10 mouse cellular contexts compared by ENCODE assay signal in the genomic region with DNA sequence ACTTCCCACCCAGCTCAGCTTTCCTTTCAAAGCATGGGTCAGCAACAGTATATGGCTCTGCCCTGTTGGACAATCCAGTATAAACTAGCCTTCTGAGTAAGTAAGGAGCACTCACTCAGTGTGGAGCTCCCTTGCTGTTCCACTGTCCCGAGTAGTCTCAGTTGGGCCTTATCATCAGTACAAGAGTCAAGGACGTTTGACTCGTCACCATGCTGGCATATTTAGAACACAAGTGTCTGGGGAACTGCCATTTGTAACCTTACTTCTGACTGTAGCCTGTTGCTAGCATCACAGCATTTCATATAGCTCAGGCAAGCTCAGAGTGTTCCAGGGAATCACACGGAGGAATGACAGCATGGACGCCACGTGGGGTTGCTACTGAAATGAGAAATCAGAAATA. TPM values are rescaled to one million over a fixed set of nuclear protein-coding genes. Genes with fewer than 3 reads are reported as not detected.
A peak's percentile ranks its signal among the peaks of the same experiment; 100 is the strongest.
DNase-seq lines count a peak whose midpoint lies in the region; ATAC-seq and TF ChIP-seq lines count a peak whose summit lies in the region.
"Had no signal": no experiment of that assay in that cellular context is flagged by ENCODE, and none has a peak within 500 bp of the region (broad histone marks: within the 10 kb centered on the region; RNA-seq: fewer than 3 reads in every experiment).

No protein-coding gene starts in this region.

- TF ChIP-seq POLR2A in heart, adult 2 months (IDR thresholded peaks at IDR 0.05; ENCODE audit: insufficient read depth, low read depth, low read length) = no peak
- TF ChIP-seq POLR2A in embryonic fibroblast, embryonic 13.5 days (IDR thresholded peaks at IDR 0.05; ENCODE audit: low read depth, low read length) = peak; percentile 46; the same call in 1 of the 2 replicates

- TF ChIP-seq EP300 in heart, adult 2 months (IDR thresholded peaks at IDR 0.05; ENCODE audit: insufficient read depth, low read depth, low read length) = no peak

- no peaks in the 10 kb centered on the region for H3K9me3 ChIP-seq in heart, embryonic 15.5 days (replicated peaks)
- no peaks in the 10 kb centered on the region for H3K9me3 ChIP-seq in hindbrain, postnatal 0 days (ENCODE audit: low read length)
- H3K9me3 ChIP-seq: limb, embryonic 15.5 days had no signal

- intact Hi-C loops in heart, adult 2 months (cut with DNase I) = no loop called here

- H3K9ac ChIP-seq in heart, embryonic 15.5 days = no peak overlapping the region
- no peak overlapping the region for H3K9ac ChIP-seq in heart, adult 2 months (ENCODE audit: low read depth, low read length)
- H3K9ac ChIP-seq in hindbrain, postnatal 0 days (replicated peaks; ENCODE audit: low read length) = no peak overlapping the region
- H3K9ac ChIP-seq: limb, embryonic 15.5 days had no signal

- TF ChIP-seq CTCF in heart, adult 2 months (IDR thresholded peaks at IDR 0.05) = no peak
- TF ChIP-seq CTCF in embryonic fibroblast, embryonic 13.5 days (IDR thresholded peaks at IDR 0.05; ENCODE audit: borderline replicate concordance, insufficient read depth, low read length) = no peak
- TF ChIP-seq CTCF in hindbrain, postnatal 0 days (IDR thresholded peaks at IDR 0.05; ENCODE audit: low read depth) = no peak

- DNase-seq in heart, adult 2 months = no peak
- no peak for DNase-seq in hindbrain, postnatal 0 days (ENCODE audit: low spot score)
- peak; percentile 8 for DNase-seq in neural tube, embryonic 10.5 days (ENCODE audit: extremely low spot score, low spot score)
- DNase-seq in right cerebral cortex, adult 2 months (ENCODE audit: low spot score in 2 of 2) = no peak
- no peak for DNase-seq in gastrocnemius, postnatal 4 days (ENCODE audit: low spot score in 2 of 2)
- DNase-seq: kidney, adult 9 months; retina, postnatal 1 day had no signal

- H3K27me3 ChIP-seq in heart, embryonic 15.5 days = no peaks in the 10 kb centered on the region
- H3K27me3 ChIP-seq in heart, adult 2 months (ENCODE audit: control insufficient read depth, insufficient read depth, low read length) = peaks cover 2% of the 10 kb centered on the region; the same call in 1 of the 2 replicates
- no peaks in the 10 kb centered on the region for H3K27me3 ChIP-seq in hindbrain, postnatal 0 days (ENCODE audit: insufficient read depth, low read length)
- H3K27me3 ChIP-seq: limb, embryonic 15.5 days had no signal

- peak overlapping the region; percentile 45 for H3K4me2 ChIP-seq in heart, embryonic 15.5 days
- H3K4me2 ChIP-seq in hindbrain, postnatal 0 days (ENCODE audit: low read depth, low read length) = peak overlapping the region; percentile 78
- H3K4me2 ChIP-seq: limb, embryonic 15.5 days had no signal

- H3K79me2 ChIP-seq in heart, adult 2 months (replicated peaks; ENCODE audit: control insufficient read depth, insufficient read depth, low read length) = no peaks in the 10 kb centered on the region

- H3K27ac ChIP-seq in heart, embryonic 15.5 days = no peak overlapping the region
- H3K27ac ChIP-seq in heart, adult 2 months = no peak overlapping the region
- H3K27ac ChIP-seq in embryonic fibroblast, embryonic 13.5 days (ENCODE audit: insufficient read depth, low read length) = peak overlapping the region; percentile 43
- 0 out of 2 replicates have a peak overlapping the region, but pooled peaks have one; percentile 2 for H3K27ac ChIP-seq in hindbrain, postnatal 0 days
- H3K27ac ChIP-seq: limb, embryonic 15.5 days had no signal

- no peak for ATAC-seq in heart, embryonic 15.5 days (replicated peaks; ENCODE audit: insufficient number of reproducible peaks, insufficient read depth, low FRiP score, low read depth)
- no peak for ATAC-seq in hindbrain, postnatal 0 days

- WGBS in heart, embryonic 15.5 days = 51% methylated on average over 6 of the region's 6 CpGs
- 61% methylated on average over 6 of the region's 6 CpGs for WGBS in heart, adult 2 months
- WGBS in hindbrain, postnatal 0 days = 53% methylated on average over 6 of the region's 6 CpGs

- H3K36me3 ChIP-seq in heart, embryonic 15.5 days = no peaks in the 10 kb centered on the region
- H3K36me3 ChIP-seq in heart, adult 2 months (ENCODE audit: control insufficient read depth, insufficient read depth, low read length) = no peaks in the 10 kb centered on the region
- H3K36me3 ChIP-seq in hindbrain, postnatal 0 days (ENCODE audit: insufficient read depth, low read length) = no peaks in the 10 kb centered on the region

- peaks cover 9% of the 10 kb centered on the region; the same call in 1 of the 2 replicates for H3K4me1 ChIP-seq in heart, embryonic 15.5 days (replicated peaks)
- H3K4me1 ChIP-seq in heart, adult 2 months (ENCODE audit: control insufficient read depth, insufficient read depth, low read length) = no peaks in the 10 kb centered on the region
- H3K4me1 ChIP-seq in embryonic fibroblast, embryonic 13.5 days (ENCODE audit: control insufficient read depth, insufficient read depth, low read length) = peaks cover 4% of the 10 kb centered on the region; the same call in 1 of the 2 replicates
- H3K4me1 ChIP-seq in hindbrain, postnatal 0 days (ENCODE audit: insufficient read depth, low read length) = peaks cover 9% of the 10 kb centered on the region

- H3K4me3 ChIP-seq in heart, embryonic 15.5 days = peak overlapping the region; percentile 1; the same call in 1 of the 2 replicates
- H3K4me3 ChIP-seq in heart, adult 2 months = no peak overlapping the region
- H3K4me3 ChIP-seq in embryonic fibroblast, embryonic 13.5 days (ENCODE audit: insufficient read depth, low read length) = no peak overlapping the region
- H3K4me3 ChIP-seq in hindbrain, postnatal 0 days (ENCODE audit: low read length) = peak overlapping the region; percentile 76
- H3K4me3 ChIP-seq: limb, embryonic 15.5 days had no signal

RNA-seq across cellular contexts. Expression of a gene that starts 3.1 kb away (rescaled TPM):
- 354 and 357 TPM in 2 replicates for polyA plus RNA-seq in heart, embryonic 15.5 days (2015; fragmentation: Nextera tagmentation; extraction: Ambion mirVana)
- total RNA-seq in heart, adult 2 months (2021) = 1 to 10 TPM; 2.1 to 2.9 TPM
- polyA plus RNA-seq in heart, adult 2 months (2012; rRNA removed) = 1.4 and 3.2 TPM in 2 replicates
- 706 and 1,598 TPM in 2 replicates for polyA plus RNA-seq in embryonic fibroblast, embryonic 13.5 days (2011; ENCODE audit: insufficient read length, low read depth, missing spikeins)
- total RNA-seq in hindbrain, postnatal 0 days (2014; rRNA removed) = 396 and 403 TPM in 2 replicates
- 1,251 and 1,433 TPM in 2 replicates for polyA plus RNA-seq in hindbrain, postnatal 0 days (2015; fragmentation: Nextera tagmentation; extraction: Ambion mirVana)
- total RNA-seq in gastrocnemius, postnatal 4 days (2021) = 100 to 1,000 TPM; 173 to 176 TPM

Comparison
In these comparisons a context has a peak if more than half of its experiments do, and no peak if none do; other contexts are left out.
1. H3K4me3 ChIP-seq: peak in heart, embryonic 15.5 days (single experiment) and hindbrain, postnatal 0 days (single experiment); none in heart, adult 2 months (single experiment) and embryonic fibroblast, embryonic 13.5 days (single experiment).
2. RNA of a gene that starts 3.1 kb away (polyA plus RNA-seq): 706 to 1,598 TPM in embryonic fibroblast, embryonic 13.5 days, 1,251 to 1,433 TPM in hindbrain, postnatal 0 days and 354 to 357 TPM in heart, embryonic 15.5 days; 1.4 to 3.2 TPM in heart, adult 2 months; every median in the first group is over 10 times any median in the second.
3. H3K27ac ChIP-seq: peak in embryonic fibroblast, embryonic 13.5 days (single experiment) and hindbrain, postnatal 0 days (single experiment); none in heart, embryonic 15.5 days (single experiment) and heart, adult 2 months (single experiment).